Mouse (Mus musculus) liver, embryonic 15.5 days (tissue): Measurements from ENCODE around the gene Kif16b. TPM values are rescaled to one million over a fixed set of nuclear protein-coding genes. Genes with fewer than 3 reads are reported as not detected.
"Not testable (repeated sequence)": the region's sequence is repeated elsewhere in the genome, so short reads cannot be mapped to it uniquely, and the experiment has no call there.

Experiments used
- ATAC-seq: fragments of 200-750 bp; cut with Nextera tagmentation; 2 replicates; pipeline ENCODE4 v1.8.0; 2017; ENCODE audit warnings: moderate number of reproducible peaks, mild to moderate bottlenecking, moderate library complexity; ENCODE audit not compliant: insufficient read depth
- H3K27ac ChIP-seq: fragments of 300-500 bp; sonication (generic); replicated peaks from 2 replicates; pipeline ENCODE4 v1.5.1; 2015; ENCODE audit warnings: mild to moderate bottlenecking, inconsistent platforms
- H3K27me3 ChIP-seq: fragments of 300-500 bp; sonication (generic); 2 replicates; pipeline ENCODE4 v1.6.1; 2015; ENCODE audit warnings: mild to moderate bottlenecking, inconsistent platforms
- H3K36me3 ChIP-seq: fragments of 300-500 bp; sonication (generic); replicated peaks from 2 replicates; pipeline ENCODE4 v1.6.1; 2015; ENCODE audit warnings: moderate library complexity, mild to moderate bottlenecking, inconsistent platforms
- H3K4me1 ChIP-seq: fragments of 300-500 bp; sonication (generic); replicated peaks from 2 replicates; pipeline ENCODE4 v1.6.1; 2015; ENCODE audit warnings: inconsistent platforms
- H3K4me2 ChIP-seq: fragments of 300-500 bp; sonication (generic); 2 replicates; pipeline ENCODE4 v1.6.1; 2015; ENCODE audit warnings: moderate library complexity, mild to moderate bottlenecking, inconsistent platforms
- H3K4me3 ChIP-seq: fragments of 300-500 bp; sonication (generic); replicated peaks from 2 replicates; pipeline ENCODE4 v1.5.1; 2015; ENCODE audit warnings: mild to moderate bottlenecking, inconsistent platforms
- H3K9ac ChIP-seq: fragments of 300-500 bp; sonication (generic); 2 replicates; pipeline ENCODE4 v1.6.1; 2015; ENCODE audit warnings: moderate library complexity, mild to moderate bottlenecking, inconsistent platforms
- H3K9me3 ChIP-seq: fragments of 300-500 bp; sonication (generic); replicated peaks from 2 replicates; pipeline ENCODE4 v1.6.1; 2016; ENCODE audit warnings: inconsistent platforms
- WGBS: fragments of 180-500 bp; shearing (Covaris S2); methylation state at CpG from one replicate; pipeline ENCODE4 v1.1.7; 2015; ENCODE audit warnings: mixed read lengths; ENCODE audit not compliant: insufficient replicate concordance; 5-methylcytosine and 5-hydroxymethylcytosine counted together
- polyA plus RNA-seq: library from polyadenylated mRNA; unstranded; fragments of >200 nt; fragmentation: Nextera tagmentation; extraction: Ambion mirVana; gene quantifications from 2 replicates; pipeline ENCODE4 v1.2.1, GENCODE M21; 2015

Gene Kif16b
- polyA plus RNA-seq, 1 experiment from 2014 or later = 3.5 TPM

GRCm38 (mm10) chr2:142584851-142585737 is 316.2 kb downstream of the Kif16b start:
- WGBS = 53% methylated on average over 11 of the region's 11 CpGs
- H3K36me3 ChIP-seq = no peaks in the 10 kb centered on the region
- H3K4me3 ChIP-seq = no peak overlapping the region
- no peak overlapping the region for H3K27ac ChIP-seq
- no peaks in the 10 kb centered on the region for H3K27me3 ChIP-seq
- no peaks in the 10 kb centered on the region for H3K9me3 ChIP-seq
- ATAC-seq = no peak
- H3K9ac ChIP-seq = no peak overlapping the region
- no peak overlapping the region for H3K4me2 ChIP-seq
- no peaks in the 10 kb centered on the region for H3K4me1 ChIP-seq

- Histone ChIP-seq H3K4me2 (no peak overlapping the region), H3K36me3 (no peaks in the 10 kb centered on the region), H3K9ac (no peak overlapping the region), H3K27me3 (no peaks in the 10 kb centered on the region), H3K4me3 (no peak overlapping the region), H3K27ac (no peak overlapping the region), H3K9me3 (no peaks in the 10 kb centered on the region), H3K4me1 (no peaks in the 10 kb centered on the region)
- no peak for ATAC-seq
Observed at GRCm38 (mm10) chr2:142580449-142580848, 320.9 kb downstream of the Kif16b start.

GRCm38 (mm10) chr2:142577414-142577813 is 323.9 kb downstream of the Kif16b start:
- not testable (repeated sequence) for H3K9ac ChIP-seq, H3K27me3 ChIP-seq, H3K4me2 ChIP-seq, ATAC-seq, H3K9me3 ChIP-seq, H3K27ac ChIP-seq, H3K4me1 ChIP-seq, H3K4me3 ChIP-seq, H3K36me3 ChIP-seq
- 45% methylated on average over 9 of the region's 9 CpGs for WGBS

- H3K36me3 ChIP-seq = no peaks in the 10 kb centered on the region
- no peaks in the 10 kb centered on the region for H3K27me3 ChIP-seq
- H3K4me1 ChIP-seq = no peaks in the 10 kb centered on the region
- no peak overlapping the region for H3K4me3 ChIP-seq
- no peak for ATAC-seq
- no peaks in the 10 kb centered on the region for H3K9me3 ChIP-seq
- H3K4me2 ChIP-seq = no peak overlapping the region
- no peak overlapping the region for H3K27ac ChIP-seq
- 59% methylated on average over 8 of the region's 8 CpGs for WGBS
- H3K9ac ChIP-seq = no peak overlapping the region
Observed at GRCm38 (mm10) chr2:142569771-142570170, 331.6 kb downstream of the Kif16b start.

Other genes starting within 250 kb of the Kif16b start
- 18.2 and 23.2 TPM in 2 replicates for gene Snrpb2, start 161.5 kb upstream of the Kif16b start, polyA plus RNA-seq
- not detected in 2 replicates for gene Otor, start 176.9 kb upstream of the Kif16b start, polyA plus RNA-seq